Mouse (Mus musculus) kidney, embryonic 15.5 days (tissue): ENCODE measurements around the gene Gm49320. TPM values are rescaled to one million over a fixed set of nuclear protein-coding genes. Genes with fewer than 3 reads are reported as not detected.
A peak's percentile ranks its signal among the peaks of the same experiment; 100 is the strongest.

Experiments used
- ATAC-seq: fragments of 200-750 bp; cut with Nextera tagmentation; replicated peaks from 2 replicates; pipeline ENCODE4 v1.8.0; 2017; ENCODE audit warnings: moderate TSS enrichment; ENCODE audit not compliant: low FRiP score
- H3K27ac ChIP-seq: fragments of 300-500 bp; sonication (generic); 2 replicates; pipeline ENCODE4 v1.5.1; 2015; ENCODE audit warnings: mild to moderate bottlenecking, inconsistent platforms
- H3K27me3 ChIP-seq: fragments of 300-500 bp; sonication (generic); 2 replicates; pipeline ENCODE4 v1.6.1; 2015; ENCODE audit warnings: inconsistent platforms
- H3K36me3 ChIP-seq: fragments of 300-500 bp; sonication (generic); 2 replicates; pipeline ENCODE4 v1.6.1; 2015; ENCODE audit warnings: inconsistent platforms
- H3K4me1 ChIP-seq: fragments of 300-500 bp; sonication (generic); 2 replicates; pipeline ENCODE4 v1.6.1; 2015; ENCODE audit warnings: inconsistent platforms
- H3K4me2 ChIP-seq: fragments of 300-500 bp; sonication (generic); 2 replicates; pipeline ENCODE4 v1.6.1; 2015; ENCODE audit warnings: moderate library complexity, mild to moderate bottlenecking, inconsistent platforms
- H3K4me3 ChIP-seq: fragments of 300-500 bp; sonication (generic); replicated peaks from 2 replicates; pipeline ENCODE4 v1.5.1; 2015; ENCODE audit warnings: mild to moderate bottlenecking, inconsistent platforms
- H3K9ac ChIP-seq: fragments of 300-500 bp; sonication (generic); 2 replicates; pipeline ENCODE4 v1.6.1; 2015; ENCODE audit warnings: mild to moderate bottlenecking, inconsistent platforms
- H3K9me3 ChIP-seq: fragments of 300-500 bp; sonication (generic); replicated peaks from 2 replicates; pipeline ENCODE4 v1.6.1; 2016; ENCODE audit warnings: inconsistent platforms
- WGBS: fragments of 180-500 bp; shearing (Covaris S2); methylation state at CpG from one replicate; pipeline ENCODE4 v1.1.7; 2015; ENCODE audit warnings: mixed read lengths; 5-methylcytosine and 5-hydroxymethylcytosine counted together
- polyA plus RNA-seq: library from polyadenylated mRNA; unstranded; fragments of >200 nt; fragmentation: Nextera tagmentation; extraction: Ambion mirVana; gene quantifications from 2 replicates; pipeline ENCODE4 v1.2.1, GENCODE M21; 2015

Gene Gm49320
- polyA plus RNA-seq, 1 experiment from 2014 or later, result 0.91 TPM

DNA sequence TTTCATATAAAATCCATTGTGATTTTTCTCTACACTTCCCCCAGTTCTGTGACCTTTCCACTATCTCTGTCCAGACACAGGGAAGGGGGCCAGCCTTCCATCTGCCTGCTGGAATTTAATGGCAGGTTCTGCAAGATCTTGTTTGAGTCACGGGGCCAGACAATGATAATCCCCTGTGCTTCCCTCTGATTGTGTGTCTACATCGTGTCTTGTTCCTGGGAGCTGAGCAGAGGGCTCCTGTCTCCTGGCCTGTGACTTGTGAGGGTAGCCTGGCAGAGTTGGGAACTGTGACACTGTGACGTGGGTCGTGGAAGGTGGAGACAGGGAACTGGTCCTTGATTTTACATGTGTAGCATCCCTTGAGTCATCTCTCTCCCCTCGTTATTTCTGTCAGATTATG, 8.9 kb upstream of the Gm49320 start:
- 71% methylated on average over 5 of the region's 5 CpGs for WGBS
- ATAC-seq, result no peak
- H3K27me3 ChIP-seq, result peaks cover 44% of the 10 kb centered on the region

DNA sequence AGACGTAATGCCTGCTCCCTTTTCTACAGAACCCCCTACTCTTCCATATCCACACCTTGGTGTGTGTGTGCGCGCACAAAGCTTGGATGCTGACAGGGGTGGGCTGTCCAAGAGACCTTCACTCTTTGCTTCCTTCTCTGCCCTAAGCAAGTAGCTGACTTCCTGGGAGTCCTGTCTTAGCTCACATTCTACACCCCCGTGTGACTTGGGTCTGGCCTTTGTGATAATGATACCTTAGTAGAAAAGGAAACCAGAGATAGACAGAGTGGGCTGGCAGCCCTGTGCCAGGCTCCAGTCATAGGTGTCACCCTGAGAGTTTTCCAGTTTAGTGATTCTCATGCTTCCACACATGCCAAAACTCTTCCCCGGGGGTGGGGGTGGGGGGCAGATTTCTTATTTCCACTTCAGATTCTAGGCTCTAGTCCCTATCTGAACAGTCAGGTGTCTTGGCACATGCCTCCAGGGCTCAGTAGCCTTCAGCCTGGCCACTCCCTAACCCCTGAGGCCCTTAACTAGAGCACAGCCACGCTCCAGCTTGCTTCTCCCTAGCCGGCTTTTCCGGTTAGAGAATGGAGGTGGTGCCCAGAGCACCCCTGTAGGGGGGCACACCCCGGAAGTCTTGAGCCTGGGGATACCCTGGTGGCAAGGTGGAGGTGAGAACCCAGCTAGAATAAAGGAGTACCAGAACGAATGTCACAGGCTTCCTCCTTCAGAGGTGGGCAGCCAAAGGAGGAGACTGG, 7.9 kb upstream of the Gm49320 start:
- Histone ChIP-seq H3K9ac (no peak overlapping the region), H3K27ac (no peak overlapping the region), H3K4me3 (no peak overlapping the region), H3K27me3 (peaks cover 36% of the 10 kb centered on the region), H3K36me3 (no peaks in the 10 kb centered on the region), H3K4me1 (peaks cover 10% of the 10 kb centered on the region), H3K4me2 (no peak overlapping the region), H3K9me3 (no peaks in the 10 kb centered on the region)
- no peak for ATAC-seq
- WGBS, result 58% methylated on average over 10 of the region's 10 CpGs

More for the DNA sequence above, 8.9 kb upstream of the Gm49320 start:
- no peak overlapping the region for H3K4me2 ChIP-seq
- no peaks in the 10 kb centered on the region for H3K9me3 ChIP-seq
- H3K4me3 ChIP-seq, result no peak overlapping the region
- no peaks in the 10 kb centered on the region for H3K36me3 ChIP-seq
- peaks cover 10% of the 10 kb centered on the region for H3K4me1 ChIP-seq
- no peak overlapping the region for H3K9ac ChIP-seq
- H3K27ac ChIP-seq, result no peak overlapping the region

- Histone ChIP-seq H3K9ac (peak overlapping the region; percentile 67), H3K4me2 (peak overlapping the region; percentile 81), H3K27me3 (no peaks in the 10 kb centered on the region), H3K4me1 (peaks cover 28% of the 10 kb centered on the region), H3K27ac (peak overlapping the region; percentile 96), H3K9me3 (no peaks in the 10 kb centered on the region), H3K36me3 (peaks cover 23% of the 10 kb centered on the region), H3K4me3 (peak overlapping the region; percentile 84)
- 20% methylated on average over 15 of the region's 15 CpGs for WGBS
- 0 out of 2 replicates have a peak, but pooled peaks have one; percentile 0 for ATAC-seq
Observed at GRCm38 (mm10) chr8:4237814-4238433, 741 bp upstream of the Gm49320 start.

- H3K9me3 ChIP-seq, result no peaks in the 10 kb centered on the region
- peak overlapping the region; percentile 84 for H3K4me3 ChIP-seq
- peak overlapping the region; percentile 67 for H3K9ac ChIP-seq
- no peaks in the 10 kb centered on the region for H3K27me3 ChIP-seq
- WGBS, result 13% methylated on average over 19 of the region's 19 CpGs
- H3K4me2 ChIP-seq, result peak overlapping the region; percentile 81
- H3K27ac ChIP-seq, result peak overlapping the region; percentile 96
- ATAC-seq, result peak; percentile 44; the same call in 1 of the 2 replicates
- peaks cover 28% of the 10 kb centered on the region for H3K4me1 ChIP-seq
- H3K36me3 ChIP-seq, result peaks cover 38% of the 10 kb centered on the region
Observed at GRCm38 (mm10) chr8:4239193-4239890, 677 bp downstream of the Gm49320 start.

GRCm38 (mm10) chr8:4245061-4245460, 6.4 kb downstream of the Gm49320 start:
- Histone ChIP-seq H3K36me3 (peaks cover 80% of the 10 kb centered on the region), H3K9ac (no peak overlapping the region), H3K4me2 (no peak overlapping the region), H3K4me3 (no peak overlapping the region), H3K4me1 (peaks cover 25% of the 10 kb centered on the region), H3K9me3 (no peaks in the 10 kb centered on the region), H3K27me3 (no peaks in the 10 kb centered on the region), H3K27ac (no peak overlapping the region)
- 91% methylated on average over 5 of the region's 5 CpGs for WGBS
- no peak for ATAC-seq

DNA sequence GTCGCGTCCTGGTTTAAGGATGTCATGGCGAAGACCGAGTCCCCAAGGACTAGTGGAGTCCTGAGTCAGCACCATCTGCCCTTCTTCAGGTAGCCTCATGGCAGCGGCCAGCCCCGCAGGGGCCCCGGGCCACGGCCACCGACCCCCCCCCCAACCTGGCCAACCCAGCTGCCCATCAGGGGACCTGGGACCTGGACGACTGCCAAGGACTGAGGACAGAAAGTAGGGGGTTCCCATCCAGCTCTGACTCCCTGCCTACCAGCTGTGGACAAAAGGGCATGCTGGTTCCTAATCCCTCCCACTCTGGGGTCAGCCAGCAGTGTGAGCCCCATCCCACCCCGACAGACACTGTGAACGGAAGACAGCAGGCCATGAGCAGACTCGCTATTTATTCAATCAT, 7.1 kb downstream of the Gm49320 start:
- WGBS, result 72% methylated on average over 13 of the region's 13 CpGs
- ATAC-seq, result no peak
- Histone ChIP-seq H3K4me1 (peaks cover 25% of the 10 kb centered on the region), H3K9me3 (no peaks in the 10 kb centered on the region), H3K27me3 (no peaks in the 10 kb centered on the region), H3K4me3 (no peak overlapping the region), H3K9ac (no peak overlapping the region), H3K27ac (no peak overlapping the region), H3K36me3 (peaks cover 74% of the 10 kb centered on the region), H3K4me2 (no peak overlapping the region)

DNA sequence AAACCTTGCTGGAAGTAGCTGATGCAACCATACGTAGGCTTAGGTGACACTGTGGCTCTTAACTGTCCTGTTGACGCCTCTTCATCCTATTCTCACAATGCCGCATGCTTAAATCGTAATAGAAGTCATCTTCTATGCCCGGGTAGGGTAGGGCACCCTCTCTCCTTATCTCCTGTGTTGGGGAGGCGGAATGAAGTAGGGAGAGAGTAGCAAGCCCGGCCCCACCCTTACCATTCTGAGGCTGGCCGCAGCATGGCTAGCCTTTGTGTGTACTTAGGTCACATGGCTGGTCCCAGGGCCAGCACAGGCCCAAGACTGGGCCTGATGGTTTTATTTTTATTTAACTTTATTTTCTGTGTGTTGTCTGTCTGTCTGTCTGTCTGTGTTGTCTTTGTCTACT, 8.6 kb downstream of the Gm49320 start:
- Histone ChIP-seq H3K27me3 (no peaks in the 10 kb centered on the region), H3K9me3 (no peaks in the 10 kb centered on the region), H3K9ac (no peak overlapping the region), H3K4me1 (peaks cover 24% of the 10 kb centered on the region), H3K4me3 (no peak overlapping the region), H3K27ac (no peak overlapping the region), H3K36me3 (peaks cover 65% of the 10 kb centered on the region), H3K4me2 (no peak overlapping the region)
- 90% methylated on average over 8 of the region's 8 CpGs for WGBS
- ATAC-seq, result no peak

DNA sequence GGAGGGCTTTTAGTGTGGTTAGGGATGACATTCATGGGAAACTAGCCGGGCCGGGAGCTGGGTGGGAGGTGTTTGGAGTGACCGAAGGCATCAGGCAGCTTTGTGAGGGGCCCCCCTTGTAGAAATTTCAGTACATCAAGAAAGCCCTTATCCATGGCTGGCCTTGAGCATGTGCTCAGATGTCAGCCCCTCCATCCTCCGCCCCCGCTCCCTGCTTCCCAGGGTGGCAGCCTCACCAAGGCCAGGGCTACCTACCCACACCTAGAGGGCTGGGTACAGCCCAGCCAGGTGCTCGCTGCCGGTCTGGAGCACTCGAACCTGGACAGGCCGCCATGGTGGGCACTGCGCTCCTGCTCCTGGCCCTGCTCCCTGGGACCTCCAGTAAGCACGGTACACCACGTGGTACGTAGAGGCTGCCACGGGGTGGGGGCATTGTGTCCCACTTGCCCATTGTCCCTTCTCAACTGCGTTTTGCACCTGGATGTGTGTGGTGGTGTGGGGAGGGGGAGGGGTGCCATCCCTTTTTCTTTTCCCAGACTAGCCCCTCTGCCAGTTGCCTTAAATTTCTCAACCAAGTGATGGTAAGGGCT, 9.4 kb downstream of the Gm49320 start, which contains the start of gene Tgfbr3l:
Gene Tgfbr3l (plus strand): TSS at position 264 of the 590 bp plus-strand sequence.
- Histone ChIP-seq H3K36me3 (peaks cover 57% of the 10 kb centered on the region), H3K4me1 (peaks cover 29% of the 10 kb centered on the region), H3K27me3 (no peaks in the 10 kb centered on the region), H3K9ac (no peak within 1 kb of the TSS), H3K4me2 (peak within 1 kb of the TSS; percentile 37), H3K4me3 (no peak within 1 kb of the TSS), H3K27ac (peak within 1 kb of the TSS; percentile 46), H3K9me3 (no peaks in the 10 kb centered on the region)
- no peak for ATAC-seq
- WGBS, result 84% methylated on average over 15 of the region's 15 CpGs

DNA sequence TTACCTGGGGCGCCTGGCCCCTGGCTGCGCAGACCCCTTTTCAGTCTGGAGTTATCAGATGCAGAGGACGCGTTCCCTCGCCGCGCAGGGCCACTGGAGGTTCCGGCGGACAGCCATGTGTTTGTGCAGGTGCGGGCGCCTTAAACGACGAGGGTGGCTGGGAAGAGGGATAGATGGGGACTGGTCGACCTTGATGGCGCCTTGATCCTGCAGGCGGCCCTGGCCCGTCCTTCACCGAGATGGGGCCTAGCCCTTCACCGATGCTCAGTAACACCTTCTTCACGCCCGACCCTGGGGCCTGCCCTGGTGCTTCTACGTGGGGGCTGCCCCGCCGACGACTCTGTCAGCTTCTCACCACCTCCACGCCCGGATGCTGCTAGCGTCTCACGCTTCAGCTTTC, 10.5 kb downstream of the Gm49320 start:
- ATAC-seq, result no peak
- H3K9me3 ChIP-seq, result no peaks in the 10 kb centered on the region
- 9% methylated on average over 29 of the region's 29 CpGs for WGBS
- H3K4me1 ChIP-seq, result peaks cover 36% of the 10 kb centered on the region
- H3K36me3 ChIP-seq, result peaks cover 46% of the 10 kb centered on the region
- H3K4me3 ChIP-seq, result 0 out of 2 replicates have a peak overlapping the region, but pooled peaks have one; percentile 6
- H3K4me2 ChIP-seq, result peak overlapping the region; percentile 37
- no peaks in the 10 kb centered on the region for H3K27me3 ChIP-seq
- no peak overlapping the region for H3K9ac ChIP-seq
- peak overlapping the region; percentile 46 for H3K27ac ChIP-seq

- H3K4me1 ChIP-seq, result peaks cover 40% of the 10 kb centered on the region
- no peak overlapping the region for H3K9ac ChIP-seq
- no peak overlapping the region for H3K27ac ChIP-seq
- no peak overlapping the region for H3K4me2 ChIP-seq
- H3K36me3 ChIP-seq, result peaks cover 46% of the 10 kb centered on the region
- no peak overlapping the region for H3K4me3 ChIP-seq
- no peaks in the 10 kb centered on the region for H3K27me3 ChIP-seq
- peak; percentile 3; the same call in 1 of the 2 replicates for ATAC-seq
- H3K9me3 ChIP-seq, result no peaks in the 10 kb centered on the region
- WGBS, result 41% methylated on average over 26 of the region's 26 CpGs
Observed at GRCm38 (mm10) chr8:4250306-4250970, 11.8 kb downstream of the Gm49320 start.

DNA sequence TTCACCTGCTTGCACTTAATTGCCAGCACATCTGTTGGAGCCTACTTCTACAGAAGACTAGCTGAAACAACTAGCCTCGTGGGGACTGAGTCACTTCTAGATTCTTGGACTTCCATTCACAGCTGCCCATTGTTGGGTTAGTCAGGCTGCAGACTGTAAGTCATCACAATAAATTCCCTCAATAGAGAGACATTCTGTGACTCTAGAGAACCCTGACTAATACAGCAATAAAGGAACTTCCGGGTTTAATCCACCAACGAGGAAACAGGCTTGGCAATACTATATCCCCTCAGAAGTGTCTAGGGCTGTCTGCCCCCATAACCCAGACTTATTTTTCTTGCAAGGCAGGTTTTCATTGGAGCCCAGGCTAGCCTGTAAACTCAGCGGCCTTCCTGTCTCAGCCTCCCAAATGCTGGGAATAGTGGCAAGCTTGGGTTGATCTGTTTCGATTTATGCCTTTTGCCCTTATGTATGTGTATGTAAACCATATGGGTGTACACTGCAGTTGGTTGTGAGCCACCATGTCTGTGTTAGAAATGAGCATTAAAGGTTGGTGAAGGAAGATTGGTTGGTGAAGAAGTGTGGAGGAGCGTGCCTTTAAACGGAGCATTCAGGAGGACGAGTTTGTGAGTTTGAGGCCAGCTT, 13.6 kb downstream of the Gm49320 start:
- ATAC-seq, result no peak
- 48% methylated on average over 8 of the region's 8 CpGs for WGBS
- peak overlapping the region; percentile 97 for H3K9ac ChIP-seq

More for the DNA sequence above, 13.6 kb downstream of the Gm49320 start:
- peaks cover 40% of the 10 kb centered on the region for H3K36me3 ChIP-seq
- peak overlapping the region; percentile 94 for H3K4me3 ChIP-seq
- peaks cover 51% of the 10 kb centered on the region for H3K4me1 ChIP-seq
- H3K4me2 ChIP-seq, result peak overlapping the region; percentile 81
- H3K27ac ChIP-seq, result peak overlapping the region; percentile 63; the same call in 1 of the 2 replicates
- H3K9me3 ChIP-seq, result no peaks in the 10 kb centered on the region
- H3K27me3 ChIP-seq, result no peaks in the 10 kb centered on the region
